Mouse (Mus musculus): Measurements from ENCODE around the gene Gnai1. TPM values are rescaled to one million over a fixed set of nuclear protein-coding genes. Genes with fewer than 3 reads are reported as not detected.
"Not testable (repeated sequence)": the region's sequence is repeated elsewhere in the genome, so short reads cannot be mapped to it uniquely, and the experiment has no call there.

Gnai1 gene
- 10 to 100 TPM; 16.0 to 17.4 TPM for total RNA-seq (2021)
- long read RNA-seq, experiment 1, transcript Gnai1-201 (8 exons, 3,135 nt) = major isoform, 54 of 59 reads
- long read RNA-seq, experiment 1, partial matches to known transcripts = 4 of 59 reads
- long read RNA-seq, experiment 1, other reads (novel, unspliced or antisense) = 1 of 59 reads
- long read RNA-seq, experiment 2, transcript Gnai1-201 (8 exons, 3,135 nt) = major isoform, 42 of 45 reads
- long read RNA-seq, experiment 2, partial matches to known transcripts = 1 of 45 reads
- long read RNA-seq, experiment 2, other reads (novel, unspliced or antisense) = 2 of 45 reads

- DNase-seq (ENCODE audit: low spot score in 2 of 2) = peak; percentile 66 to 77
Observed at GRCm38 (mm10) chr5:18360281-18360819, at the start of gene Gnai1. Gene Gnai1 (minus strand): TSS chr5:18360355.

GRCm38 (mm10) chr5:18367864-18368263, 7.7 kb upstream of the Gnai1 start:
- no peak for DNase-seq (ENCODE audit: low spot score in 2 of 2)

- DNase-seq (ENCODE audit: low spot score in 2 of 2) = no peak
Observed at GRCm38 (mm10) chr5:18365460-18365859, 5.3 kb upstream of the Gnai1 start.

- no peak for DNase-seq (ENCODE audit: low spot score in 2 of 2)
Observed at GRCm38 (mm10) chr5:18360956-18361355, 801 bp upstream of the Gnai1 start.

GRCm38 (mm10) chr5:18359376-18360280, 527 bp downstream of the Gnai1 start:
- DNase-seq (ENCODE audit: low spot score in 2 of 2) = peak; percentile 23 to 54

- DNase-seq (ENCODE audit: low spot score in 2 of 2) = no peak
Observed at GRCm38 (mm10) chr5:18358778-18359177, 1.4 kb downstream of the Gnai1 start.

- peak in 1 of 2 experiments; percentile 21 for DNase-seq (ENCODE audit: low spot score in 2 of 2)
Observed at GRCm38 (mm10) chr5:18358191-18358590, 2.0 kb downstream of the Gnai1 start.

GRCm38 (mm10) chr5:18347297-18347696, 12.9 kb downstream of the Gnai1 start:
- DNase-seq (ENCODE audit: low spot score in 2 of 2) = no peak

GRCm38 (mm10) chr5:18343455-18344142, 16.6 kb downstream of the Gnai1 start:
- no peak for DNase-seq (ENCODE audit: low spot score in 2 of 2)

GRCm38 (mm10) chr5:18342765-18343454, 17.2 kb downstream of the Gnai1 start:
- no peak for DNase-seq (ENCODE audit: low spot score in 2 of 2)

- DNase-seq (ENCODE audit: low spot score in 2 of 2) = not testable (repeated sequence)
Observed at GRCm38 (mm10) chr5:18341876-18342275, 18.3 kb downstream of the Gnai1 start.

- DNase-seq (ENCODE audit: low spot score in 2 of 2) = no peak
Observed at GRCm38 (mm10) chr5:18332256-18332655, 27.9 kb downstream of the Gnai1 start.

- no peak for DNase-seq (ENCODE audit: low spot score in 2 of 2)
Observed at GRCm38 (mm10) chr5:18330726-18331125, 29.4 kb downstream of the Gnai1 start.

- no peak for DNase-seq (ENCODE audit: low spot score in 2 of 2)
Observed at GRCm38 (mm10) chr5:18326159-18326558, 34.0 kb downstream of the Gnai1 start.

- no peak for DNase-seq (ENCODE audit: low spot score in 2 of 2)
Observed at GRCm38 (mm10) chr5:18323534-18323933, 36.6 kb downstream of the Gnai1 start.

- no peak for DNase-seq (ENCODE audit: low spot score in 2 of 2)
Observed at GRCm38 (mm10) chr5:18321661-18322060, 38.5 kb downstream of the Gnai1 start.

GRCm38 (mm10) chr5:18318846-18319245, 41.3 kb downstream of the Gnai1 start:
- DNase-seq (ENCODE audit: low spot score in 2 of 2) = no peak

GRCm38 (mm10) chr5:18307229-18307804, 52.8 kb downstream of the Gnai1 start:
- DNase-seq (ENCODE audit: low spot score in 2 of 2) = no peak

- DNase-seq (ENCODE audit: low spot score in 2 of 2) = no peak
Observed at GRCm38 (mm10) chr5:18296584-18296983, 63.6 kb downstream of the Gnai1 start.

- no peak for DNase-seq (ENCODE audit: low spot score in 2 of 2)
Observed at GRCm38 (mm10) chr5:18292744-18293143, 67.4 kb downstream of the Gnai1 start.
